Mouse (Mus musculus): Measurements from ENCODE around the gene Stim1.

DNA sequence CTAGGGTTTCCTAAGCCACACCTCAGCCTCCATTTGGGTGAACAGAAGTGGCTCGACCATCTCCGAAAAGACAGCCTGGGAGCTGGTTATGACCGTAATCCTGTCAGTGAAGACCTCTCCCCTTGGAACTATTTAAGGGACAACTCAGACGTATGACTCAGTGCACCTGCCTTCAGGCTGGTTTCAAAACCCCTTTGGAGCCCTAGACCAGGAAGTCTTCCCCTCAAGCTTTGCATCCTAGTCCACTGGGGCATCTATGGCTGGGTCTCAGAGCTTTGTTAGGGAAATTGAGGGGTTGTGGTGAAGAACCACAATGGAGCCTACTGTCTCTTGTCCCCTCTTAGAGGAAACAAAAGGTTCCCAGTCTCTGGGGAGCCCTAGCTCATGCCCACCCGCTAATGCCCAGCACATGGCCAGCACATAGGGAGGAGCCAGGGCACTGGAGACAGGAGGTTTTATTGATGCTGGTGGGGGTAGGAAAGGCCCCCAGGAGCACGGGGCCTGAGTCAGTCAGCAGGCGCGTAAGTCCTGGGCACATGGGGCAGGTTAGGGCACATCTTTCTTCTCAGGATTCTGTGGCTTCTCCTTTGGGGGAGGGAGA lies 28.8 kb upstream of the Stim1 start:
- no peak for TF ChIP-seq CTCF (conservative IDR thresholded peaks at IDR 0.05; ENCODE audit: low read length)
- TF ChIP-seq NANOG (IDR thresholded peaks at IDR 0.05; ENCODE audit: borderline replicate concordance, low read length), result no peak
- no peak for TF ChIP-seq POU5F1 (IDR thresholded peaks at IDR 0.05; ENCODE audit: borderline replicate concordance, low read length)
